Mouse (Mus musculus) right cerebral cortex, adult 18-20 months (tissue): ENCODE results near the gene Skint4.

Experiments used
- DNase-seq: peaks from one replicate; pipeline ENCODE4 v3.0.0; 2022; ENCODE audit warnings: mixed read lengths

Skint4 gene

DNA sequence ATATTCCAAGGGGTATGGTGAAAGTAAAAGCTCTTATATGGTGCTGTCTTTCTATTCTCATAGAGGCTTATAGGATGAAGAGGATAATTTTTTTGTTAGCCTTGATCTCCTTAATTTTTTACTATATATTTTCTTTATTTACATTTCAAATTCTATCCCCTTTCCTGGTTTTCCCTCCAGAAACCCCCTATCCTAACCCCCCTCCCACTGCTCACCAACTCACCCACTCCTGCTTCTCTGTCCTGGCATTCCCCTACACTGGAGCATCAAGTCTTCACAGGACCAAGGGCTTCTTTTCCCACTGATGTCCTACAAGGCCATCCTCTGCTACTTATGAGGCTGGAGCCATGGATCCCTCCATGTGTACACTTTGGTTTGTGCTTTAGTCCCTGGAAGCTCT, at the start of gene Skint4:
Gene Skint4 (plus strand): TSS at position 301 of the 400 bp plus-strand sequence.
- no peak for DNase-seq
